Mouse (Mus musculus) midbrain, embryonic 13.5 days (tissue): Measurements from ENCODE around the gene Bco2. TPM values are rescaled to one million over a fixed set of nuclear protein-coding genes. Genes with fewer than 3 reads are reported as not detected.

ENCODE experiments used
- ATAC-seq: fragments of 200-750 bp; cut with Nextera tagmentation; 2 replicates; pipeline ENCODE4 v1.8.0; 2017; ENCODE audit warnings: mild to moderate bottlenecking, moderate TSS enrichment, moderate library complexity
- H3K27ac ChIP-seq: fragments of 300-500 bp; sonication (generic); 2 replicates; pipeline ENCODE4 v1.5.1; 2015; ENCODE audit warnings: inconsistent platforms, mild to moderate bottlenecking, moderate library complexity
- H3K27me3 ChIP-seq: fragments of 300-500 bp; sonication (generic); 2 replicates; pipeline ENCODE4 v1.6.1; 2015; ENCODE audit warnings: mild to moderate bottlenecking, inconsistent platforms
- H3K36me3 ChIP-seq: fragments of 300-500 bp; sonication (generic); 2 replicates; pipeline ENCODE4 v1.6.1; 2015; ENCODE audit warnings: mild to moderate bottlenecking, inconsistent platforms
- H3K4me1 ChIP-seq: fragments of 300-500 bp; sonication (generic); replicated peaks from 2 replicates; pipeline ENCODE4 v1.6.1; 2015; ENCODE audit warnings: inconsistent platforms
- H3K4me2 ChIP-seq: fragments of 300-500 bp; sonication (generic); replicated peaks from 2 replicates; pipeline ENCODE4 v1.6.1; 2015; ENCODE audit warnings: moderate library complexity, mild to moderate bottlenecking, inconsistent platforms
- H3K4me3 ChIP-seq: fragments of 300-500 bp; sonication (generic); replicated peaks from 2 replicates; pipeline ENCODE4 v1.5.1; 2015; ENCODE audit warnings: mild to moderate bottlenecking, inconsistent platforms
- H3K9ac ChIP-seq: fragments of 300-500 bp; sonication (generic); replicated peaks from 2 replicates; pipeline ENCODE4 v1.6.1; 2015; ENCODE audit warnings: mild to moderate bottlenecking, inconsistent platforms
- H3K9me3 ChIP-seq: fragments of 300-500 bp; sonication (generic); 2 replicates; pipeline ENCODE4 v1.6.1; 2016; ENCODE audit warnings: mild to moderate bottlenecking, inconsistent platforms
- WGBS: fragments of 180-500 bp; shearing (Covaris S2); methylation state at CpG from one replicate; pipeline ENCODE4 v1.1.7; 2015; 5-methylcytosine and 5-hydroxymethylcytosine counted together
- polyA plus RNA-seq: library from polyadenylated mRNA; unstranded; fragments of >200 nt; fragmentation: Nextera tagmentation; extraction: Ambion mirVana; gene quantifications from 2 replicates; pipeline ENCODE4 v1.2.1, GENCODE M21; 2015

The Bco2 gene
- polyA plus RNA-seq, 1 experiment from 2014 or later: 0.28 TPM

DNA sequence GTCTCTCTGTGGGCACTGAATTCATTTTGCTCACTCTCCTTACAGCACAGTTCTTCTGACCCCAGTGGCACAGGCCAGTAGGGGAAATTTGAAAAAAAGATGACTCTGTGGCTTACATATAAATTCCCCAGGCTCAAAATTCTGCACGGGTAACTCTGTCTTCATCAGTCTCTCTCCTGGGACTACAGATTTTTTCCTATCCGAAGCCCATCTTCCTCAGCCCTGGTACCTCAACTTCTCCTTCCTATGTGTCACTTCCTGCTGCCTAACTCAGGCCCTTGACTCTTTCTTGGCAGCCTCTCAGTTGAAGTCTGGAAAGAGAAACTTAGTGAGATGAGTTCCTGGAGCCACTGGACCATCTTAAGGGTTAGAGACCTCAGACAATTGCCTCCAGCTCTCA lies 1.4 kb downstream of the Bco2 start:
- ATAC-seq: no peak

DNA sequence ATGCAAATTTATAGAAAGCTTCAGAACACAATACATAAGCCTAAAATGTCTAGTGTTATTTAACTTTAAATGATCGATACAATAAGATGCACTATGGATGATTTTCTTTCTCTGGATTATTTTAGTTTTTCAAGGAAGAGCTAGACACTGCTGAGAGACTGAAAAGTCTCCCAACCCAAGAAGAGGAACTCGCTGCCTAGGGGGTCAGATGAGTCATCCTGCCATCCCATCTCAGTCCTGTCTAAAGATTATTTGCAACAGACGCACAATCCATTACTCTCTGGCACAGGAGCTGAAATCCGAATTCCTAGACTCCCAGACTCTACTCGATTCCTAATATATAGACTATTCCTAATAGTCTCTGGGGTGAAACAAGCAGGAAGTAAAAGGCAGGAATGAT lies 2.8 kb downstream of the Bco2 start:
- Histone ChIP-seq H3K9me3 (no peaks in the 10 kb centered on the region), H3K4me3 (no peak overlapping the region), H3K4me1 (peaks cover 20% of the 10 kb centered on the region), H3K27me3 (no peaks in the 10 kb centered on the region), H3K4me2 (no peak overlapping the region), H3K9ac (no peak overlapping the region), H3K27ac (no peak overlapping the region), H3K36me3 (no peaks in the 10 kb centered on the region)
- ATAC-seq: no peak
- WGBS: 87% methylated on average over 5 of the region's 5 CpGs

More for the DNA sequence above, 1.4 kb downstream of the Bco2 start:
- WGBS: 77% methylated on average over 2 of the region's 2 CpGs
- Histone ChIP-seq H3K36me3 (no peaks in the 10 kb centered on the region), H3K27ac (no peak overlapping the region; the same call in 1 of the 2 replicates), H3K4me2 (no peak overlapping the region), H3K9me3 (no peaks in the 10 kb centered on the region), H3K9ac (no peak overlapping the region), H3K27me3 (no peaks in the 10 kb centered on the region), H3K4me1 (peaks cover 20% of the 10 kb centered on the region), H3K4me3 (no peak overlapping the region)

DNA sequence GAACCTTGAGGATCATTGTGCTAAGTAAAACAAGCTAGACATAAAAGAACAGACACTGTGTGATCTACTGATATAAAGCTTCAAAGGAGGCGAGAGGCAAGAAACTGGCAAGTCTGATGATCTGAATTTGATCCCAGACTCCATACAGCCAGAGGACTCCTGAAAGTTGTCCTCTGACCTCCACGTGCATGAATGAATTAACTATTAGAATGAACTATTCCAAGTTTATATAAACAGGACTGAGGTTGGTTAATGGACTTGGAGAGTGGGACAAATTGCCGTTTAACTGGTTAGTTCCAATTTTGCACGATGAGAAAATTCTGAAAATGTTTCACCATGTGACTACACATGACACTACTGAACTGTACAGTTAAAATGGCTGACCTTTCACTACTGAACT lies 6.0 kb downstream of the Bco2 start:
- no peak for ATAC-seq

DNA sequence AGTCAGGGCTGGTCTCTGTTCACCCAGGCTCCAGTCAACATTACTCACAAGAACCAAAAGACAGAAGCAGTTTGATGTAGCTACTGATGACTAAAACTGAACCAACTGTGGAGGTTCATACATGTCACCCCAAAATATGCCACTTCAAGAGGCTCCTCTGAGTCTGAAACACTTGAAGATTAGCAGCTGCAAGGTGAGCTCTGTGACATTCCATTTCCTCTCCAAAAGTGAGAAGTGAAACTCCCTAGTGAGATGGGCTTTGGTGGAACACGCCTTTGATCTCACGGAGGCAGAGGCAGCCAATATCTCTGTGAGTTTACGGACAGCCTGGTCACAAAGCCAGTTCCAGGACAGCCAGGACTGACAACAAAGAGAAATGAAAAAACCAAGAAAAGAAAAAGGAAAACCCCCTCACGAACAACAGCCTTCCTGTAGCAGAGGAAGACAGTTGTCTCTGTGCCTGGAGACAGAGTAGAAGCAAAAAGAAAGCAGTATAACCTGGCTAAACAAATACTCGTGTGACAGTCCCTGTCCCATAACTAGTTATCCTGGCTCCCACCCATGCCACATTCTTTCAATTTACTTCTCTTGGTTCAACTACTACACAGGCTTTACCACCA lies 7.0 kb downstream of the Bco2 start:
- H3K27me3 ChIP-seq: no peaks in the 10 kb centered on the region
- no peaks in the 10 kb centered on the region for H3K36me3 ChIP-seq
- ATAC-seq: no peak
- H3K4me1 ChIP-seq: no peaks in the 10 kb centered on the region
- H3K9ac ChIP-seq: no peak overlapping the region
- no peak overlapping the region for H3K27ac ChIP-seq
- no peak overlapping the region for H3K4me2 ChIP-seq
- no peaks in the 10 kb centered on the region for H3K9me3 ChIP-seq
- WGBS: 63% methylated on average over 5 of the region's 5 CpGs
- H3K4me3 ChIP-seq: no peak overlapping the region

More for the DNA sequence above, 6.0 kb downstream of the Bco2 start:
- no peak overlapping the region for H3K4me2 ChIP-seq
- 91% methylated on average over 4 of the region's 4 CpGs for WGBS
- no peak overlapping the region for H3K9ac ChIP-seq
- H3K27me3 ChIP-seq: no peaks in the 10 kb centered on the region
- peaks cover 5% of the 10 kb centered on the region for H3K4me1 ChIP-seq
- no peak overlapping the region for H3K27ac ChIP-seq
- H3K9me3 ChIP-seq: no peaks in the 10 kb centered on the region
- no peaks in the 10 kb centered on the region for H3K36me3 ChIP-seq
- no peak overlapping the region for H3K4me3 ChIP-seq

DNA sequence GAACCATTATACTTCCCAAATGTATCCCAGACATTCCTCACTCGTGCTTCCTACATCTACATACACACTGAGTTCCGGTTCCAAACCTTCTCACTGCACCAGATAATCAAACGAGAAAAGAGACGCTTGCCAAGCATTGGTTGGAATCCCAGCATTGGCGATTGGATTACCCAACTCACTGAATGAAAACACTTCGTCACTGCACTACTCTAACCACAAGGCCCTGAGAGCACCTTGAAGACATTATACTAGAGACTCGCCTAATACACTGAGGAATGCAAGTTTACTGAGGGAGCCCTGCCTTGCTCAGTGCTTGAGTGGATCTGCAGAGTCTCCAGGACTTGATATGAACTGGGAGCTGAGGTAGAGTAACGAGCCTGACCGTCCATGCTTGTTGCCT lies 12.6 kb downstream of the Bco2 start:
- no peaks in the 10 kb centered on the region for H3K27me3 ChIP-seq
- H3K9me3 ChIP-seq: no peaks in the 10 kb centered on the region
- no peak overlapping the region for H3K4me3 ChIP-seq
- 78% methylated on average over 9 of the region's 9 CpGs for WGBS
- no peak overlapping the region for H3K9ac ChIP-seq
- no peaks in the 10 kb centered on the region for H3K36me3 ChIP-seq
- no peaks in the 10 kb centered on the region for H3K4me1 ChIP-seq
- no peak overlapping the region for H3K4me2 ChIP-seq
- ATAC-seq: no peak
- H3K27ac ChIP-seq: no peak overlapping the region

DNA sequence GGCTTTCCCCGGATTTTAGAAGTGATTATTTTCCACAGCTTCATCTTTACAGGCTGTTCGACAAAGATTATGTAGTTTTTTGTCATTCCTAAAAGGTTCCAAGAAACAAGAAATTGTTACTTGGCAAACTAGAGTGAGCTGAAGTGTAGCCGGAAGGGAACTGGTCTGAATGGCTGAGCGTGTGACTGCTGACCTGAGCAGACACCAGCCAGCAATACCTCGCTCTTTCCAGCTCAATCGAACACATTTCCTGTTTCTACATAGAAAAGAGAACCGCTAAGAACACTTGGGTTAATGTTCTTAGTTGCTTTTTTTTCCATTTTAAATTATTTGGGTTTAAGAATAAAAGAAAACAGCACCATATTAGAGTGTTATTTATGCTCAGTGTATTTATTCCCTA lies 14.8 kb downstream of the Bco2 start:
- Histone ChIP-seq H3K27me3 (no peaks in the 10 kb centered on the region), H3K36me3 (no peaks in the 10 kb centered on the region), H3K4me1 (no peaks in the 10 kb centered on the region), H3K4me2 (no peak overlapping the region), H3K9me3 (no peaks in the 10 kb centered on the region), H3K9ac (no peak overlapping the region), H3K27ac (no peak overlapping the region), H3K4me3 (no peak overlapping the region)
- 76% methylated on average over 7 of the region's 7 CpGs for WGBS
- no peak for ATAC-seq

DNA sequence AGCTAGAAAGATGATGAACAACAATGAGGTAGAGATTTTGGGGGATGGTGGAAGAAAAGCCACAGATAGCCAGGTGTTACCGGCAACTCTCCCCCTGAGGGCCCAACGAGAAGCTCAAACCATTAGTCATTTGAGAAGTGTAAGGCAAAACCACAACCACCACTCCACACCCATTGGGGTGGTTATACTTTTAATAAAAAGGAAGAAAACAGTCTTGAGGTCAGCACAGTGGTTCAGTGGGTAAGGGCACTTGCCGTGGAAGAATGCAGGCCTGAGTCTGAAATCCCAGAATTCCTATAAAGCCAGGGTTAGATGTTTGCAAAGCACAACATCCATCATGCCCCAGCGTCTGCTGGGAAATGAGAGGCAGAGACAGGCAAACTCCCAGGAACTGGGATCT lies 17.7 kb downstream of the Bco2 start:
- no peak for ATAC-seq
- no peak overlapping the region for H3K27ac ChIP-seq
- no peak overlapping the region for H3K9ac ChIP-seq
- 88% methylated on average over 4 of the region's 4 CpGs for WGBS
- H3K4me1 ChIP-seq: no peaks in the 10 kb centered on the region
- no peaks in the 10 kb centered on the region for H3K27me3 ChIP-seq
- H3K36me3 ChIP-seq: no peaks in the 10 kb centered on the region
- H3K9me3 ChIP-seq: no peaks in the 10 kb centered on the region
- H3K4me3 ChIP-seq: no peak overlapping the region
- no peak overlapping the region for H3K4me2 ChIP-seq

DNA sequence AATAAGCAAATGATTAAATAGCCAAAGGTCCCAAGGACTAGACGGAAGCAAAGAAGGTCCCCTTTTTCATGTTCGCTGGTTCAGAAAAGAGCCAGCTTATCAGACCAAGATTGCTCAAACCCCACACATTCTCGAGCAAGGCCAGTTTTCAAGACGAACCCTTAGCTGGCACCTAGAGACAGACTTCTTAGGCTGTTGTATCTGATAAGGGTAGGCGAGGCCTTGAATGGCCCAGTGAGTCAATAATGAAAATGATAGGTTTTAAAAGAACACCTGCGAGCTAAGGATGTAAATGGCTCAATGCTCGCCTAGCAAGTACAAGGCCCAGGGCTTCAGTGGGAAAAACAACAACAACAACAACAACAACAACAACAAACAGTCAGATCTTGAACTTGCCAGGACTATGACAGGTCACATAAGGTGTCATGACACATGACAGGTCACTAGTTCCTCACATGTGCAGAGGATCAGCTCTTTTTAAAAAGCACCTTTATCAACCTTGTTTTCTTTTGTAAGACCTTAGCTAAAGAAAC lies 18.3 kb downstream of the Bco2 start:
- no peak overlapping the region for H3K4me2 ChIP-seq
- no peaks in the 10 kb centered on the region for H3K9me3 ChIP-seq
- 86% methylated on average over 7 of the region's 7 CpGs for WGBS
- no peak for ATAC-seq
- H3K4me1 ChIP-seq: no peaks in the 10 kb centered on the region
- no peak overlapping the region for H3K9ac ChIP-seq
- H3K4me3 ChIP-seq: no peak overlapping the region
- H3K27me3 ChIP-seq: no peaks in the 10 kb centered on the region
- H3K36me3 ChIP-seq: no peaks in the 10 kb centered on the region
- no peak overlapping the region for H3K27ac ChIP-seq

DNA sequence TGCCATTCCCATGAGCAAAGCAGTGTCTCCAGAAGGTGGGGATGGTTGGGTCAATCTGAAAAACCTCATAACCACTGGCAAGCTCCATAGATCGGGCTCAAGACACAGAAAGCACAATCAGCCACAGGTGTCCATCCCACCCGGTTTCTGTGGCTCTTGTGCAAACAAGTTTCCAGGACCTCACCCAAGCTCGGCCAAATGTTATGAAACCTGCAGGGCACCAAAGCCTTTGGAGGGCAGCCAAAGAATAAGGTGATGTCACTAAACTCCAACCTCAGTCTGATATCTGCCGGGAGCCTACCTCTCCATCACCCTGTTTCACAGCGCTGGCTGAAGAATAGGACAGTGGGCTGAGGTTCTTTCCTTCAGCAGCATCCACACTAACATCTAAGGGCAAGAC lies 19.1 kb downstream of the Bco2 start:
- H3K4me3 ChIP-seq: no peak overlapping the region
- H3K9ac ChIP-seq: no peak overlapping the region
- WGBS: 93% methylated on average over 5 of the region's 5 CpGs
- H3K36me3 ChIP-seq: no peaks in the 10 kb centered on the region
- H3K27ac ChIP-seq: no peak overlapping the region
- ATAC-seq: no peak
- H3K9me3 ChIP-seq: no peaks in the 10 kb centered on the region
- H3K4me1 ChIP-seq: no peaks in the 10 kb centered on the region
- no peak overlapping the region for H3K4me2 ChIP-seq
- H3K27me3 ChIP-seq: no peaks in the 10 kb centered on the region

DNA sequence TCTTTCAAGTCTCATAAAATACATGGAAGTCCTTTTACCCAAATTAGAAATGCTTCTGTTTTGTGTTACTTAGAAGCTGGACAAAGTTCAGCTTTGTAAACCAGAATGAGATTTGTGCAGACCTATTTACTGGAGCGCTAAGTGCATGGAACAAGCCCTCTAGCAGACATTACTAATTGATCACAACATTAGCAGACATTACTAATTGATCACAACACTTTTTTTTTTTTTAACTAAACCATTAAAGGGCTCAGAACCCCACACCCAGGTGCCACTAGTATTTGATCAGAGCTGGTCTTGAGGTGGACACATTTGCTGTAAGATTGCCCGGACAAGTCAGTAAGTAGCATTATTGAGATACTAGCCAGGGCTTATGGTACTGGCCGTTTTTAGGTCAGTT lies 21.2 kb downstream of the Bco2 start:
- no peaks in the 10 kb centered on the region for H3K4me1 ChIP-seq
- no peaks in the 10 kb centered on the region for H3K36me3 ChIP-seq
- WGBS: 83% methylated on average over 3 of the region's 3 CpGs
- H3K27me3 ChIP-seq: no peaks in the 10 kb centered on the region
- H3K27ac ChIP-seq: no peak overlapping the region
- H3K9me3 ChIP-seq: no peaks in the 10 kb centered on the region
- H3K4me2 ChIP-seq: no peak overlapping the region
- no peak overlapping the region for H3K4me3 ChIP-seq
- no peak overlapping the region for H3K9ac ChIP-seq
- ATAC-seq: no peak

DNA sequence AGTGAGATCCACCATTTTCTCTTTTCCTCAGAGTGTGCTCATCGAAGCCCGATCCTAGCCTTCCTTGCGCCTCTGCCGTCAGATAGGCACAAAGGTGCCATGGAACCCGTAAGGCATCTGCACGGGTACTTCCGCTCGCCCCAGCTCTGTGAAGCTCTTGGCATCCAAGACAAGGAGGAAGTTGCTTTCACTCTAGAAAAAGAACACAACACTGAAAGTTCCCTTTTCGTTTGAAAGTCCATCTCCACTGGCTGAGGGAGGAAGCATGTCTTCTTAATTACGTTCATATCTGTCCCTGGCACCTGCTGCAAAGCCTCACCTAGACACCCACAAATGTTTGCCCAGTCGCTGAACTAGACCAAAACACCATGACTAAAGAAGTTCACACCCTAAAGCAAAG lies 21.7 kb downstream of the Bco2 start:
- no peaks in the 10 kb centered on the region for H3K27me3 ChIP-seq
- H3K4me2 ChIP-seq: no peak overlapping the region
- no peak overlapping the region for H3K9ac ChIP-seq
- 85% methylated on average over 11 of the region's 11 CpGs for WGBS
- H3K36me3 ChIP-seq: no peaks in the 10 kb centered on the region
- ATAC-seq: no peak
- H3K9me3 ChIP-seq: no peaks in the 10 kb centered on the region
- no peak overlapping the region for H3K4me3 ChIP-seq
- no peak overlapping the region for H3K27ac ChIP-seq
- H3K4me1 ChIP-seq: no peaks in the 10 kb centered on the region

DNA sequence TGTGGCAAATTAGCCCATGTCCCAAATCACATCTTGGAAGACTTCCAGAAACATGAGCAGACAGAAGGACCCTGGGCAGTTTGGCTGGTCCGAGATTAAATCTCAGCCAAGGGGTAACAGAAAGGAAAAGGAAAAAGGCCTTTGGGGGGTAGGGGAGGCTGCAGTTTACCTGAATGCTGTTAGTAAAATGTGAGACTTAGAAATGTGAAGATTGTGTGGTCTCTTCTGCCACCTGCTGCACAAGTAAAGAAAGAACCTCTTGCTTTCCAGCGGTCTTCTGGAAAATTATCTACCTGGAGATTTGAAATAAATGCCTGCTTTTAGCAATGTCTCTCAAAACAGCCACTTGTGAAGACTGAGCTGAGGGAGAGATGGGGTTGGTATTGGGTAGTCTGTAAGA lies 24.1 kb downstream of the Bco2 start:
- Histone ChIP-seq H3K27ac (no peak overlapping the region), H3K9ac (no peak overlapping the region), H3K4me2 (no peak overlapping the region), H3K9me3 (no peaks in the 10 kb centered on the region), H3K4me1 (peaks cover 15% of the 10 kb centered on the region), H3K27me3 (no peaks in the 10 kb centered on the region), H3K36me3 (no peaks in the 10 kb centered on the region), H3K4me3 (no peak overlapping the region)
- ATAC-seq: no peak
- WGBS: 28% methylated on average over 2 of the region's 2 CpGs

DNA sequence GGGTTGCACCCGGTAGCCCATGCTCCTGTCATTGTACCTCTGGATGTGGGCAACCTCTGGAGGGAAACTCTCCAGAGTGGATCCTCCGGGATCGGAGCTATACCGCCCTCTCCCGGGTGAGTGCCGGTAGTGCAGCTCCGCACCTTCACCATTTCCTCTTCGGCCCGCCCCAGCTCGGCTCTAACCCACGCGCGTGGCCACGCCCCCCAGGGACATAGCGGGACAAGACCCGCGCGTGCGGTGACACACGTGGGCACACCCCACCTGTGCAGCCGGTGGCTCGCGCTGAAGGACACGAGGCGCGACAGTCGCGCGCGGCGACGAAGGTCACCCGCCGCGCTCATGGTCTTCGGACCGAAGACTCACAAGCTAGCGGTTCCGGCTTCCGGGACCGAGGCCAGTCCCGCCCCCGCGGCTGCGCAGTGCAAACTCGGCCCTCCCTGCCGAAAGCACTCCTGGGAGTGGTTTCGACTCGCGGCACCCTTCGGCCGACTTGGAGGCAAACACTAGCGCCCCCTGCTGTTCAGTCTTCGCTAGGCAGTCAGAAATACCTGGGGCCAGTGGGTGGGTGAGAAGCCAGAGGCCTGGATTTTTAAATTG lies 26.6 kb downstream of the Bco2 start, which contains the start of gene Pts:
Gene Pts, minus strand, starts transcription at position 432 of the 600 bp plus-strand sequence.
- Histone ChIP-seq H3K9me3 (no peaks in the 10 kb centered on the region), H3K4me1 (peaks cover 15% of the 10 kb centered on the region), H3K4me2 (peak within 1 kb of the TSS; percentile 69), H3K27ac (peak within 1 kb of the TSS; percentile 68), H3K9ac (peak within 1 kb of the TSS; percentile 74), H3K27me3 (no peaks in the 10 kb centered on the region), H3K36me3 (peaks cover 10% of the 10 kb centered on the region), H3K4me3 (peak within 1 kb of the TSS; percentile 73)
- peak; percentile 99 for ATAC-seq
- under 1% methylated on average over 54 of the region's 54 CpGs for WGBS
